Mouse (Mus musculus): ENCODE results near the gene Tspan32.

- TF ChIP-seq POLR2A (IDR thresholded peaks at IDR 0.05; ENCODE audit: borderline replicate concordance, control insufficient read depth, low read depth, low read length) (no peak), CTCF (IDR thresholded peaks at IDR 0.05; ENCODE audit: control insufficient read depth, insufficient read depth, low read length) (no peak)
Measured at GRCm38 (mm10) chr7:143027196-143027595, 22.4 kb downstream of the Tspan32 start.

All from bone marrow, adult 2 months (tissue).